Mouse (Mus musculus) 3134 (cell line): ENCODE measurements around the gene Cdk20.

Experiments
- DNase-seq: peaks from one replicate; pipeline ENCODE4 v3.0.0-alpha.2; 2011; ENCODE audit warnings: low spot score; ENCODE audit not compliant: insufficient read length; ENCODE audit errors: extremely low read depth

Cdk20 gene

DNA sequence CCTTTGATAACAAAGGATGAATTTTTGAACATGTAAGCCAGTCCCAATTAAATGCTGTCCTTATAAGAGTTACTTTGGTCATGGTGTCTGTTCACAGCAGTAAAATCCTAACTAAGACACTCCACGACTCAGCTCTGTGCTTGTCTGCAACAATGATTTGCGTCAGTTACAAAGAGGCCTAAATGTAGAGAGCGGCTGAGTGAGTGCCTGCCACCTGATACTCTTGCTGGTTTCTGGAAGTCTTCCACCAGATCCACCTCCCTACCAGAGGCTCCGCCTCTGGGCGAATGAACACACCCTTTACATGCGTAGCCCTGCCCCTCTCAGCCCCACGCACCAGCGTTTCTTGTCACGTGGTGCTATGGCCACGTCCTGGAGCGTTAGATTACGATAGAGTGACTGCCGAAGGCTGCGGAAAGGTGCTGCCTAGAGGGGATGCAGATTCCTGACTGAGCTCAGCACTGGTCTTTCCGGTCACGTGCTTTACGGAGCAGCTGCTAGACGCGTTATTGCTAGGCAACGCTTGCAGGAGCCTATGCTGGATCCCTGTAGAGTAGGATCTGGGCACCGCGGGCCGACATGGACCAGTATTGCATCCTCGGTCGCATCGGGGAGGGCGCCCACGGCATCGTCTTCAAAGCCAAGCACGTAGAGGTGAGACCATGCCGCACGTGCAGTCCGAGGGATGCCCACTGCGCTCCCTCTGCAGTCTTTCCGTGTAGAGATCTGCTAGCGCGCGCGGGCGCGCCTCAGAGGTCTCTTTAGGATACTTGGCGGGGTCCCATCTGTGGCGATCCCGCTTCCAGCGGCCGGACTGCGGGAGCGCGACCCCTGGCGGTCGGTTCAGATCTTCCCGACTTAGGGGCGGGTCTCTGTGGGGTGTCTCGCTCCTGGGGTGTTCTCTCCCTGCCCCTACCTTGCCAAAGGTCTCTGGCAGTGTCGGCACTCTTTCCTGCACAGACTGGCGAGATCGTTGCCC, at the start of gene Cdk20:
Gene Cdk20, plus strand, starts transcription at position 298 of the 979 bp plus-strand sequence.
- peak; percentile 91 for DNase-seq

DNA sequence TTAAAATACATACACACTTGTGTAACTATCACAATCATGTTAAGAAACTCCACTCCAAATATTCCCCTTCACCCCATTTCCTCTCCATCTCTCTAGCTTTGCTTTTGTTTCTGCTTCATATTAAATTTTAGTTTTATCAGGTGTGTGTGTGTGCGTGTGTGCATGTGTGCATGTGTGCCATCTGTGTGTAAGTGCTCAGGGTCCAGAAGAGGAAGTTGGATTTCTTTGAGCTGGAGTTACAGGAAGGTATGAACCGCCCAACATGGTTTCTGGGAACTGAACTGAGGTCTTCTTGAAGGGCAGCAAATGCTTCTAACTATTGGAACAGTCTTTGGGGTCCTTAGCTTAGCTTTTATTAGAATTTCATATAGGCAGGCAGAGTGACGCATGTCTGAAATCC, 47.2 kb upstream of the Cdk20 start:
- DNase-seq, result no peak

DNA sequence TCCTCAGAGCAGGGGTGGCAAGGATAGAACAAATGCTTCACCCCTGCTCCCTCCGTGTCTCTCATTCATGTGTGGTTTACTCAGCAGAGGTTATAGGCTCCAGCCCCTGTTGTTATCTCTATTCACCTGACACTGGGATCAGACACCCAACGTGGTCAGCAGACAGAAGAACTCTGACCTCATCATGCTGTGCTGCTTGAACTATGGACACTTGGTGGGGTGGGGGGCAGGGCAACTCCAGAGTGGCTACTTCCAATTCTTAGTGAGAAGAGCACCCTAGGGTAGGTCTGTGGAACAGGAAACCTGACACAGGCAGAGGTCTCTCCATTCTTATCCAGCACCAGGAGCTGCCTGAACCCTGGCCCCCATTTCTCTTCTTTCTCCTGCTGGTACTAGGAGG, 46.1 kb upstream of the Cdk20 start:
- DNase-seq, result no peak

DNA sequence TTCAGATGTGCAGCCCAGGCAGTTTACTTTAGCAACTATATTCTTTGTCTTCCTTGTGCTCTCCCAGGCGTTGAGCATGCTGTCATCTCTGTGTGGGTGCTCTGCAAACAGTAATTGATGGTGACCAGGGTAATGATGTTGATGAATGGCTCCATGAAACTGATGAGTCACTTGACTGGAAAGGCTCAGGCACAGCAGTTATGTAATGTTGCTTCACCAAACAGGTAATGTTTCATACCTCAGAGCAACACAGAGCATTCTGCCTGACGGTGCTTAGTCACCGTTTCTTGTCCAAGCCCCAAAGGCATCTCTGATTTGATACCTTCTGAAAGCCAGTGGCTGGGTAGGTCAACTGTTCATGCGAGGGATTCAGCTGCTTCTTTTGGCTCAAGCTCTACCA, 43.7 kb upstream of the Cdk20 start:
- no peak for DNase-seq

DNA sequence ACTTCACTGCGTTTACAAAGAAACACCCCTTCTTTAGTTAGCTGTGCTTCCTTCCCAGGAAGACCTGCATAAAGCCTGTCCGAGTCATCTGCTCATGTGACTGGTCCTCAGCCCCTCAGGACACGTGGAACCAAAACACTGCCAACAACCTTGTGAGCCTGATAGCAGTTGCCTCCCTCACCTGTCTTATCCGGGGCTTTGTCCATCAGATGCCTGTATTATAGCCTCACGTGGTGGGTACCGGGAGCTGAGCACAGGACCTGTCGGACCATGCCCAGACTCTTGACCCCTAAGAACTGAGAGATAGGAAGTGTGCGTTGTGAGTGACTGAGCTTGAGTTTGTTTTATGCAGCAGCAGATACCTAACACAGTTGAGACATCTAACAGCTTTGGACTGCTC, 35.1 kb upstream of the Cdk20 start:
- DNase-seq, result no peak

DNA sequence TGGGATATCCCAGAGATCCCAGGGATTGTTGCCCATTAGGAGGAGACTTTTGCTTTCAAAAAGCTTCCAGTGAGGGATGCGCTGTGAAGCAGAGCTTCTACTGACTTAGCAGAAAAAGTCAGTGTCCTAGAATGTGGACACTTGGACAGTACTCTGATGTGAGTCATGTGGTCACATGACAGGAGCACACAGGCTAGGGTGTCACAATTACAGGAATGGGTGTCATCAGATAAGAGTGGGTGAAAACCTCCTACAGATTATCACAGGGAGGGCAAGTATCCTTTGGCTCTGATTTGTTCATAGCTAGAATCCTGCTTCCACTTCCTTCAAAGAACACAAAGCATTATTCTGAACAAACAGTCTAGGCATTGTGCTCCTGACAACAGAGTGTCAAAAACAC, 34.0 kb upstream of the Cdk20 start:
- no peak for DNase-seq

DNA sequence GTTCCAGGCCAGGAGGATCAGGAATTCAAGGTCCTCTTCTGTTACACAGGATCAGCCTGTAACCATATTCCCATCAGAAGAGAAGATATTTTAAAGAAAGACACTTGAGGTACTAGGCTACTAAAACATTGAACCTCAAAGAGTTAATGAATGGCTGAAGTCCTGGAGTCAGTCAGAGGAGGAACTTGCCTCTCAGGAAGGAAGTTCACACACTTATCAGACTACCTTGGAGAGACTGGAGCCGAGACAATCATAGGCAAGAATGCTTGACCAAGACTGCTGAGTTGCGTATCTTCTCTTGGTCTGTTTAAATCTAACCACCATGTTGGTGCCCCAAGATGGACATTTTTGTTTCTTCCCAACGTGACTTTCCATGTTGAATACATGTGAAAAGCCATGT, 32.2 kb upstream of the Cdk20 start:
- no peak for DNase-seq

DNA sequence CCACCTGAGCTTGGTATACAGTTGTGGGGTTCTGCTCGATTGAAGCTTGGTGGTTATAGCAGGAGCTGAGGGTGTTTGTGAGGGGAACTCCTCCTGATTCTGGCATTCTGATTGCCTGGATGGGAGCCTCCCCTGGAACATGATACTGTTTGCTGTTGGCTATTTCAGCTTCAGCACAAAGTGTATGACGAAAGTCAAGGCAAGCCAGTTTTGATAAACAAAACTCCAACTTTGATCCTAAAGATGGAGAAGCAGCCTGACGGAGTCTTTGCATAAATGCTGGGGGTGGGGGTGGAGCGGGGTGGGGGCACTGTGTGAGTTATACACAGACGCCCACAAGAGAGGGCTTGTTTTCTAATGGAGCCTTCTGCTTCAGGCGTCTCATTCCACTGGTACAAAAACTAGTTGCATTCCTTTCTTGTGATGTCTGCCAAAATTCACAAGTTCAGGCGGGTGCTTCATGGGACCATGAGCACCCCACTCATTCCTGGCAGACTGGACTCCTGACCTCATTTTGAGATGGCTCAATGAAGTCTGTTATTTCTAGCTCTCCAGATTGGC, 31.2 kb upstream of the Cdk20 start:
- peak; percentile 44 for DNase-seq

DNA sequence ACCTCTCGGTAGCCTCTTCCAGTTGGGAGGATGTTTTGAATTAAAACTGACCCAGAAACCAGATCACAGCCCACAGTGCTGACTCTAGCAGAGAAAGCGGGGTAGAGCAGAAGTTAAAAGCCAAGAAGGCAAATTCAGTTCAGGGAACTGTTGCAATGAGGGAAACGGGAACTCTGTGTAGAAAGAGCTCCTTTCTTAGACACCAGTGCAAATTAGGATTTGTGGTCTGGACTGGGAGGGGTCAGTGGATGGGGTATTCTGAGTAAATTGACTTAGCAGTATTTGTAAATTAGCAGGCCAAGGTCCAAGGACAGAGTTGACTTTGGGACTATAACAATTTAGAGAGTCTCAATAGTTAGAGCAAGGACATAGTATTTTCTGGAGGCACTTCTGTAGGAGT, 30.1 kb upstream of the Cdk20 start:
- no peak for DNase-seq

DNA sequence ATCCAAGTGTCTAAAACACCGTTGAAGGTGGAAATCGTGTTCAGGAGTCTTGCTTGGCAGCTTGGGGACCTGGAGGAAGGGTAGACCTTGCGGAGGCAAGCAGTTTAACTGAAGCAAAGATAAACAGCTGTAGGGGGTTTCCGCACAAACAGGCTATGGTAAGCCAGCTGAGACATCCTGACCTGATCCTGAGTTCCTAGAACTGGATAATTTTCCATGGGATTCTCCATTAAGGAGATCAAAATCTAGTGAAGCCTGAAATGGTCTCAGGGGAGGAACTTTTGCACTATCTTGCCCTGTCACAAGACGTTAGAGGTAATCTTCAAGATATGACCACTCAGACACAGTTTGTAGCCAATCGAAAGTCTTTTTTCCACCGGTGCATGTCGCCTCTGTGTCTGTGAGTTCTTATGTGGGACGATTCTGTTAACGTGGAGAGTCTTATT, 29.6 kb upstream of the Cdk20 start:
- no peak for DNase-seq

DNA sequence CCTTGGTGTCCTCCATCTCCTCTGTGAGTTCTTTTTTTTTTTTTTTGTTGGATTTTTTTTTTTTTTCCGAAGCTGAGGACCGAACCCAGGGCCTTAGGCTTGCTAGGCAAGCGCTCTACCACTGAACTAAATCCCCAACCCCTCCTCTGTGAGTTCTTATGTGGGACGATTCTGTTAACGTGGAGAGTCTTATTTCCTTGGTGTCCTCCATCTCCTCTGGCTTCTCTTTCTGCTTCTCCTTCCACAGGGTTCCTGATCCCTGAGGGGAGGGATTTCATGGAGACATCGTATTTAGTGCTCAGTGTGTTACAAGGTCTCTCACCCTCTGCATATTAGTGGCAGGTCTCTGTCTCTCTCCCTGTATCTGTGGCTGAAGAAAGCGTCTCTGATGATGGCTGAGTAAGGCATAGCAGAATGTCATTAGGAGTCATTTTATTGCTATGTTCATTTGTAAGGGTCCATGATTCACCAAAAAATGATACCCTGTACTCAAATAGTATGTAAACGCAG, 29.1 kb upstream of the Cdk20 start:
- no peak for DNase-seq

DNA sequence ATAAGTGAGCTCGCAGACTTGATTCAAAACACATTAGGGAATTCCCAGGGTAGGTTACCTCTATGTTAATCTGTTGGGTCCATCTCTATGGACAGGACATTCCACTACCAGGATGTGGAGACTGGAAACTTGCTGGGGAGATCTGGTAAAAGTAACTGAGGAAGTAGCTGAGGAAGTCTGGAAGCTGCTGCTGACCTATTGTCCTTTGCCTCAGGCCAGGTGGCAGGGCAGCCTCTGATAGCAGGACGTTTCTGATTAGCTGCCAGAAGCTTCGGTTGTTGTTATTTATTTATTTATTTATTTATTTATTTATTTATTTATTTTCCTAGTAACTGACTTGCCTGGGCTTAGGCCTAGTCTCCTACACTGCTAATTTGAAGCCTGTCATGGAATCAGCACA, 28.6 kb upstream of the Cdk20 start:
- no peak for DNase-seq

DNA sequence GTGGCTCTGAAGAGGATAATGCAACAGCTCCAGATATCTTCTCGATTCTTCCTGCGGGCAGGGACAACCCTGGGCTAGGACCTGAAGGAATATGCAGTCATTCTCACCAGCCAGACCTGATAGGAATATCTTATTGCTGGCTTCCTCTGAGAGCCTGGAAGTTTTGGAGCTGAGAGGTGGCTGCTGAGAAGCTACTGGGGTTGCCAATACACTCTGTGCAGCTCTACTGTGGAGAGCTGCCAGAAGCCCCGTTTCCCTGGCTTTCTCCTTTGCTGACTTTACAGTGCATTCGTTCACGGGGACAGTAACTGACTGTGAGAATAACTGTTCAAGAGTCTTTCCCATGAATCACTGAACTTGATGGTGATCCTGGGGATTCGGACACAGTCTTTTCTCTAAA, 26.6 kb upstream of the Cdk20 start:
- DNase-seq, result no peak

DNA sequence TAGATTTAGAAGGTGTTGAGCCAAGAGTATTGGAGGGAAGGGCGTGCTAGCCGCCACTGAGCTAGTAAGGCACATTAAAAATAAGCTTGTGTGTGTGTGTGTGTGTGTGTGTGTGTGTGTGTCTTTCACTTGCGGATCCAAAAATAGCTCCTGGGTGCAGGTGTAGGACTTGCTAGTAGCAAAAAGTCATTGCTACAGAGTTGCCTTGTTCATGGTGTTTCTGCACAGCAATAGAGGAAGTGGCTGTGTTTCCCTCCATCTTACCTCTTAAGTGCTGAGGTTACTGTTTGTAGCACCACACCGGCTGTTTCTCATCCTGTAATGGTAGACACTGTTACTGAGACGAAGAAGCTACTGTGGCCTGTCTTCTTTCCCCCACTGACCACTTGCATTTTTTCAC, 24.1 kb upstream of the Cdk20 start:
- no peak for DNase-seq

DNA sequence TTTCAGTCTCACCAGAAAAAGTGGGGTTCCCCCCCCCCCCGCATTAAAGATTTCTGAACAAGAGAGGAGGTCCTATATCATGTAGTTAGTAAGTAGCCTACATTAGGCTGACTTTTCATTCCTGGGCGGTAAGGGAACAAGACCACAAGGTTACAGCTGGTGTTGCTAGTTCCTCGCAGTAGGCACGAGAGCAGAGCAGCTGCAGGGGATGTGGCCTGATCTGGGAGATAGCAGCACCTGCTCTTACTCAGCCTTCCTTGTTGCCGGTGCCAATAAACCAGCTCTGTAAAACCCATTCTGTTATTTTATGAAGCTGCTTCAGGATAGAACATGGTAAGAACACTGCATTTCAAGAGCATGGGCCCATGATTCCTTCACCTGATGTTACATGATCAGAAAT, 21.5 kb upstream of the Cdk20 start:
- DNase-seq, result no peak

DNA sequence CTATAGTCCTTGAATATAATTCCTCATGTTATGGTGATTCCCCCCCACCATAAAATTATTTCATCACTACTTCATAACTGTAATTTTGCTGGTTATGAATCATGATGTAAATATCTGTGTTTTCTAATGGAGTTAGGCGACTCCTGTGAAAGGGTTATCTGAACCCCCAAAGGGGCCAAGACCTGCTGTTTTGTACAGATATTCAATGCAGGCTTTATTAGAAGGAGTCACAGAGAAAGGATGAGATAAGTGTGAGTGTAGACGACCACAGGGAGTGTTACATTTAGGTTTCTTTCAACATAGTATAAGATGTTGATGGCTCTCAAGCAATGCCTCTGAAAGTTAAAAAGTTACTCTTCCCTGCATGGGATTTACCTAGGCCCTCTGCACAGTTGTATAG, 20.8 kb upstream of the Cdk20 start:
- DNase-seq, result no peak

DNA sequence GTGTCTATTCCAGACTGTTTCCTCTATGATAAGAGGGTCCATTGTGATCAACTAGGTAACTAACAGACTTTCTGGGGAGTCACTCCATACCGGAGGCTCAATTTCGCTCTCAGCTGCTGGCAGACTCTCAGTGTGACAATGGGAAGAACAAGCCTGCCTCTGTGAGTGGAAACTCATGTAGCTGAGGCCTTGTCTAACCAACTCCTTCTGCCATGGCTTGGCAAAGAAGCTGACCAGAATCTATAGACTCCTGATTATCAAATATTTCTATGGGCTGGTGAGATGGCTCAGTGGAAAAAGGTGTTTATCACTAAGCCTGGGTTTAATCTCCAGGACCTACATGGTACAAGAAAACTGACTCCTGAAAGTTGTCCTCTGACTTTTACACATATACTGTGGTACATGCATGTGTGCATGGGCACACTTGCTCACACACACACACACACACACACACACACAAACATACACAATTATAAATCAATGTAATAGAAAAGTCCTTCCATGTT, 19.3 kb upstream of the Cdk20 start:
- no peak for DNase-seq

DNA sequence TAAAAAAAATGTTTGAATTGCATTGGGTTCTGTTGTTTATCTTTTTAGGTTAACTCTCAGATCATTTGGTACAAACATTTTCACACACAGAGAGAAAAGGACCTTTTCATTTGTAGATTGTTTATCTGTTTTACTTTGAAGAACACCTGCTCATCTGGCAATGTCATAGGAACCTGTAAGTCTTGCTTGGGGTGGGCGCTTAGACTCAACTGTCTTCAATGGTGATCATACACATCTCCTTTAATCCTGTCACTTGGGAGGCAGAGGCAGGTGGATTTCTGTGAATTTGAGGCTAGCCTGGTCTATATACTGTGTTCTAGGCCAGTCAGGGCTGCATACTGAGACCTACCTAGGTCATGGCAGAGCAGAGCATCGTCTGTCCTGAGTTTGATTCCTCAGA, 16.5 kb upstream of the Cdk20 start:
- no peak for DNase-seq

DNA sequence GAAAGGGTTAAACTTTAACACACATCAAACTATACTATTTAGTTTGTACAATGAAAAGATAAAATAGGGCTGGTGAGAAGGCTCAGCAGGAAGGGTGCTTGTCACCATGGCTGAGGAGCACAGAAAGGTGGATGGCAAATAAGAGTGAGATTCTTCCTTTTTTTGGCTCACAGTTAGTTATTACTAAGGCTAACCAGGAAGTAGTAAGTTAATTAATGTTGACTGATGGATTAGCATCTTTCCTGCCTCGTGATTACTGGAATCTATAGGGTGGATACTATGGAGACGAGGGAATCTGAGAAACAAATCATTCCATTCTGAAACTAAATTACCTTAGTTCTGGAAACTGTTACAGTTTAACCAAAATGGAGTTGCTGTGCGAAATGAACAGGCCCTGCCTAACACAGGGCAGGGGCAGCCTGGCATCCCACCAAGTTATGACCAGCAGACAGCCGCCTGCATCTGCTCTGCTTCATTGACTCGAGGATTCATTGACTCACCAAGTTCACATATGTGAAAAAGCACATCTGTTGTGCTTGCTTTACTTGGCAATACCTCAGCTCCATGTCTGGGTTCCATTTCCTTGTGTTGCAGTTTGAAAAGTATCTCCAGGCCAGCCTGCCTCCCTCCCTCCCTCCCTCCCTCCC, 15.0 kb upstream of the Cdk20 start:
- no peak for DNase-seq

DNA sequence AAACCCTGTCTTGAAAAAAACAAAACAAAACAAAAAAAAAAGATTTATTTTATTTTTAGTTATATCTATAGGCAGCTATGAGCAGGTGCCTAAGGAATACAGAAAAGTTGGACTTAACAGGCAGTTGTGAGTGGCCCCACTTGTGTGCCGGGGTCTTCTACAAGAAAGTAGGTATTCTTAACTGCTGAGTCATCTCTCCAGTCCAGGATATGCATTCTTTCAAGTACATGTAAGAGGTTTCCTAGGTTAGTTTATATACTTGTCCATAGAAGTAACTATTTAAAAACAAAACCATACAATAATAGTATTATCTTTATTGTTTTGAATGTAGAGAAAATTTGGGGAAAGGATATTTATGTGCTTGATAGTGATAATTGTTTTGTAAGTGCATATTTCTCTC, 11.3 kb upstream of the Cdk20 start:
- DNase-seq, result no peak

DNA sequence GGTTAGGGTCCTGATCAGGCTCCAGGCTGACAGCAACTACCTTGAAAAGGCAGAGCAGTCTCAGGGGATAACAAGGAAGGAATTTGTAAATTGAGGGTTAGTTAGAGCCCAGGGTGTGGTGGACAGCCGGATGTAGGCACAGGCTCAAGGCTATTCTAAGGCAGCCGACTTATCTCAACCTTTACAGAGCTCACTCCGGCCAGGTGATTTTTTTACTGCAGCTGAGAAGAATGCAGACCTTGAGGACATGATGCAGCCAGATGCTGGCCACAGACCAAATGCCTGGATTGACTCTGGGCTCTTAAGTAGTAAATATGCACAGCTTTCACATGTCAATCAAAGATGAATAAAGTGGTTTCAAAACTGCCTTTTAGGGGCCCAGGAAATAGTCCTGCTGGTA, 10.7 kb upstream of the Cdk20 start:
- peak; percentile 50 for DNase-seq
